Comparison of ENCODE assay signal across 8 mouse cellular contexts in genomic region chr8:75093399-75094156, GRCm38 (mm10). TPM values are rescaled to one million over a fixed set of nuclear protein-coding genes. Genes with fewer than 3 reads are reported as not detected.
A peak's percentile ranks its signal among the peaks of the same experiment; 100 is the strongest.
DNase-seq lines count a peak whose midpoint lies in the region; ATAC-seq and TF ChIP-seq lines count a peak whose summit lies in the region.

Hmox1 (plus strand) TSS chr8:75093621.

- H3K4me3 ChIP-seq in hindbrain, embryonic 10.5 days: peak within 1 kb of the TSS; percentile 70
- peak within 1 kb of the TSS; percentile 78 for H3K4me3 ChIP-seq in lung, embryonic 16.5 days (ENCODE audit: low read length)
- H3K4me3 ChIP-seq in thymus, adult 2 months (ENCODE audit: control insufficient read depth, insufficient read depth, low read length): peak within 1 kb of the TSS; percentile 38

- H3K4me1 ChIP-seq in hindbrain, embryonic 10.5 days (replicated peaks): peaks cover 24% of the 10 kb centered on the region
- H3K4me1 ChIP-seq in lung, embryonic 16.5 days (replicated peaks; ENCODE audit: control insufficient read depth, insufficient read depth, low read length): peaks cover 21% of the 10 kb centered on the region
- peaks cover 15% of the 10 kb centered on the region; the same call in 1 of the 2 replicates for H3K4me1 ChIP-seq in thymus, adult 2 months (replicated peaks; ENCODE audit: control insufficient read depth, insufficient read depth, low read length)

- TF ChIP-seq CTCF in thymus, adult 2 months (IDR thresholded peaks at IDR 0.05; ENCODE audit: borderline replicate concordance, control insufficient read depth, extremely low read depth, insufficient read depth, low read length, poor library complexity): no peak

- under 1% methylated on average over 36 of the region's 36 CpGs for WGBS in hindbrain, embryonic 10.5 days
- WGBS in lung, embryonic 16.5 days: 0% methylated on average over 36 of the region's 36 CpGs
- 11% methylated on average over 36 of the region's 36 CpGs for WGBS in thymus, adult 2 months

- peak within 1 kb of the TSS; percentile 76 for H3K4me2 ChIP-seq in lung, embryonic 16.5 days (ENCODE audit: low read depth, low read length)

- H3K27me3 ChIP-seq in hindbrain, embryonic 10.5 days (ENCODE audit: insufficient read depth, poor library complexity, severe bottlenecking): 0 out of 2 replicates have a peak, but pooled peaks cover 7% of the 10 kb centered on the region
- H3K27me3 ChIP-seq in lung, embryonic 16.5 days (ENCODE audit: control insufficient read depth, insufficient read depth, low read depth, low read length): no peaks in the 10 kb centered on the region
- no peaks in the 10 kb centered on the region for H3K27me3 ChIP-seq in thymus, adult 2 months (ENCODE audit: control insufficient read depth, insufficient read depth, low read length)

- no peak for TF ChIP-seq POLR2A in thymus, adult 2 months (IDR thresholded peaks at IDR 0.05; ENCODE audit: control insufficient read depth, extremely low read depth, insufficient read depth, low read length, poor library complexity)

- ATAC-seq in lung, embryonic 16.5 days (ENCODE audit: low read depth): peak; percentile 92

- H3K27ac ChIP-seq in hindbrain, embryonic 10.5 days: peak within 1 kb of the TSS; percentile 87
- peak within 1 kb of the TSS; percentile 47; the same call in 1 of the 2 replicates for H3K27ac ChIP-seq in lung, embryonic 16.5 days (ENCODE audit: low read length)
- H3K27ac ChIP-seq in thymus, adult 2 months (ENCODE audit: control insufficient read depth, insufficient read depth, low read length): no peak within 1 kb of the TSS

- DNase-seq in Muller cell, postnatal 12 days (ENCODE audit: inconsistent ontology term): peak; percentile 95
- DNase-seq in cerebellum, postnatal 10 days: peak; percentile 82 to 86
- DNase-seq in frontal cortex, adult 2 months (ENCODE audit: extremely low spot score in 1 of 2, low spot score in 1 of 2): peak; percentile 82 to 90
- peak; percentile 91 for DNase-seq in hindbrain, embryonic 10.5 days (ENCODE audit: low spot score)
- DNase-seq in layer of hippocampus, adult 9-11 months: peak; percentile 95
- DNase-seq in ovary, adult 18-20 months (ENCODE audit: low spot score): peak; percentile 93
- peak; percentile 81 for DNase-seq in thymus, adult 2 months

- peaks cover 27% of the 10 kb centered on the region for H3K36me3 ChIP-seq in hindbrain, embryonic 10.5 days
- H3K36me3 ChIP-seq in lung, embryonic 16.5 days (ENCODE audit: control insufficient read depth, insufficient read depth, low read length): peaks cover 6% of the 10 kb centered on the region
- H3K36me3 ChIP-seq in thymus, adult 2 months (ENCODE audit: control insufficient read depth, insufficient read depth, low read length): no peaks in the 10 kb centered on the region

- no peaks in the 10 kb centered on the region for H3K9me3 ChIP-seq in hindbrain, embryonic 10.5 days
- H3K9me3 ChIP-seq in lung, embryonic 16.5 days (ENCODE audit: control insufficient read depth, low read length): no peaks in the 10 kb centered on the region

- H3K9ac ChIP-seq in lung, embryonic 16.5 days (ENCODE audit: low read length): peak within 1 kb of the TSS; percentile 86

RNA-seq across cellular contexts. Expression of gene Hmox1, which starts in this region (rescaled TPM):
- polyA plus RNA-seq in frontal cortex, adult 2 months (2012; rRNA removed): 9.8 TPM in 2 replicates
- polyA plus RNA-seq in hindbrain, embryonic 10.5 days (2016; fragmentation: Nextera tagmentation; extraction: Ambion mirVana): 19.9 and 22.8 TPM in 2 replicates
- 36.5 and 43.7 TPM in 2 replicates for polyA plus RNA-seq in lung, embryonic 16.5 days (2015; fragmentation: Nextera tagmentation; extraction: Ambion mirVana)
- 16.6 and 21.5 TPM in 2 replicates for polyA plus RNA-seq in thymus, adult 2 months (2012; rRNA removed)
